Mouse (Mus musculus) neural tube, embryonic 11.5 days (tissue): ENCODE results near the gene Mmp24. TPM values are rescaled to one million over a fixed set of nuclear protein-coding genes. Genes with fewer than 3 reads are reported as not detected.

Experiments
- ATAC-seq: fragments of 200-750 bp; cut with Nextera tagmentation; 2 replicates; pipeline ENCODE4 v1.8.0; 2017; ENCODE audit warnings: moderate number of reproducible peaks, mild to moderate bottlenecking, moderate TSS enrichment, moderate library complexity; ENCODE audit not compliant: insufficient read depth, low FRiP score, low TSS enrichment
- DNase-seq: peaks from one replicate; pipeline ENCODE4 v3.0.0-alpha.2; 2015; ENCODE audit warnings: low spot score
- H3K27ac ChIP-seq: fragments of 300-500 bp; sonication (generic); 2 replicates; pipeline ENCODE4 v1.5.1; 2014; ENCODE audit warnings: low read depth, mild to moderate bottlenecking, low read length
- H3K27me3 ChIP-seq: fragments of 300-500 bp; sonication (generic); 2 replicates; pipeline ENCODE4 v1.6.1; 2014; ENCODE audit warnings: mild to moderate bottlenecking, low read length, mixed read lengths; ENCODE audit not compliant: control insufficient read depth, insufficient read depth
- H3K36me3 ChIP-seq: fragments of 300-500 bp; sonication (generic); 2 replicates; pipeline ENCODE4 v1.6.1; 2014; ENCODE audit warnings: mild to moderate bottlenecking, low read length, moderate library complexity, mixed read lengths; ENCODE audit not compliant: control insufficient read depth, insufficient read depth
- H3K4me1 ChIP-seq: fragments of 300-500 bp; sonication (generic); 2 replicates; pipeline ENCODE4 v1.6.1; 2014; ENCODE audit warnings: low read length, mixed read lengths; ENCODE audit not compliant: control insufficient read depth, insufficient read depth
- H3K4me2 ChIP-seq: fragments of 300-500 bp; sonication (generic); 2 replicates; pipeline ENCODE4 v1.6.1; 2014; ENCODE audit warnings: low read depth, mild to moderate bottlenecking, moderate library complexity
- H3K4me3 ChIP-seq: fragments of 300-500 bp; sonication (generic); 2 replicates; pipeline ENCODE4 v1.5.1; 2014; ENCODE audit warnings: low read depth, low read length
- H3K9ac ChIP-seq: fragments of 300-500 bp; sonication (generic); 2 replicates; pipeline ENCODE4 v1.6.1; 2014; ENCODE audit warnings: mild to moderate bottlenecking, low read length
- H3K9me3 ChIP-seq: fragments of 300-500 bp; sonication (generic); 2 replicates; pipeline ENCODE4 v1.6.1; 2016; ENCODE audit warnings: low read length; ENCODE audit not compliant: control insufficient read depth
- WGBS: fragments of 180-500 bp; shearing (Covaris S2); extraction: QIAGEN DNeasy Blood & Tissue Kit; methylation state at CpG from one replicate; pipeline ENCODE4 v1.1.7; 2014; 5-methylcytosine and 5-hydroxymethylcytosine counted together
- polyA plus RNA-seq: library from polyadenylated mRNA; unstranded; fragments of >200 nt; fragmentation: Nextera tagmentation; extraction: Ambion mirVana; gene quantifications from 2 replicates; pipeline ENCODE4 v1.2.1, GENCODE M21; 2014

The Mmp24 gene
- polyA plus RNA-seq, 1 experiment from 2014 or later: 5.7 TPM

- H3K4me3 ChIP-seq: no peak overlapping the region
- H3K27me3 ChIP-seq: no peaks in the 10 kb centered on the region
- DNase-seq (no peak), ATAC-seq (no peak)
- no peaks in the 10 kb centered on the region for H3K4me1 ChIP-seq
- 46% methylated on average over 9 of the region's 9 CpGs for WGBS
- no peak overlapping the region for H3K9ac ChIP-seq
- no peak overlapping the region for H3K27ac ChIP-seq
- H3K9me3 ChIP-seq: no peaks in the 10 kb centered on the region
- no peak overlapping the region for H3K4me2 ChIP-seq
- no peaks in the 10 kb centered on the region for H3K36me3 ChIP-seq
Measured at GRCm38 (mm10) chr2:155737803-155738202, 37.3 kb upstream of the Mmp24 start.

- no peaks in the 10 kb centered on the region for H3K27me3 ChIP-seq
- no peak overlapping the region for H3K9ac ChIP-seq
- H3K9me3 ChIP-seq: no peaks in the 10 kb centered on the region
- H3K36me3 ChIP-seq: no peaks in the 10 kb centered on the region
- no peak overlapping the region for H3K4me2 ChIP-seq
- DNase-seq (no peak), ATAC-seq (no peak)
- no peaks in the 10 kb centered on the region for H3K4me1 ChIP-seq
- H3K4me3 ChIP-seq: no peak overlapping the region
- 90% methylated on average over 11 of the region's 11 CpGs for WGBS
- no peak overlapping the region for H3K27ac ChIP-seq
Measured at GRCm38 (mm10) chr2:155742211-155742610, 32.9 kb upstream of the Mmp24 start.

- H3K27me3 ChIP-seq: no peaks in the 10 kb centered on the region
- no peak for ATAC-seq
- no peak for DNase-seq
- no peak overlapping the region for H3K4me2 ChIP-seq
- H3K9me3 ChIP-seq: no peaks in the 10 kb centered on the region
- H3K27ac ChIP-seq: no peak overlapping the region
- 84% methylated on average over 12 of the region's 12 CpGs for WGBS
- H3K36me3 ChIP-seq: no peaks in the 10 kb centered on the region
- no peaks in the 10 kb centered on the region for H3K4me1 ChIP-seq
- no peak overlapping the region for H3K4me3 ChIP-seq
- no peak overlapping the region for H3K9ac ChIP-seq
Measured at GRCm38 (mm10) chr2:155742931-155743337, 32.2 kb upstream of the Mmp24 start.

DNA sequence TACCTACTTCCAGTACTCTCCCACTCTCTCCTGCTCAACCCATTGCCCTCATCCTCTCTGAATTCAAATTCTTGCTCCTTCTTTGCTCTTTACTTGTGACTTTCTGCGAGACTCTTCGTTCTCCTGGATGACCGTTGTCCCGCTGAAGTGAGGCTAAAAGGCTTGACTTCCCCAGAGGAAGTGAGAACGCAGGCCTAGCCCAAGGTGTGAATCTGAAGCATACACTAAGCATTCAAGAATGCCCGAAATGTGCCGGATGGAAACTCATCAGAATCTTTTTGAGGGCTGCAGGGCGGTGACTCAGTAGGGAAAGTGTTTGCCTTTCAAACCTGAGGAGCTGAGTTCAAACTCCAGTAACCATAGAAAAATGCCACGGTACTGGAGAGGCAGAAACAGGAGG is 31.8 kb upstream of the Mmp24 start:
- Histone ChIP-seq H3K4me2 (no peak overlapping the region), H3K36me3 (no peaks in the 10 kb centered on the region), H3K27me3 (no peaks in the 10 kb centered on the region), H3K9ac (no peak overlapping the region), H3K4me3 (no peak overlapping the region), H3K9me3 (no peaks in the 10 kb centered on the region), H3K4me1 (no peaks in the 10 kb centered on the region), H3K27ac (no peak overlapping the region)
- WGBS: 84% methylated on average over 9 of the region's 9 CpGs
- no peak for ATAC-seq
- no peak for DNase-seq

DNA sequence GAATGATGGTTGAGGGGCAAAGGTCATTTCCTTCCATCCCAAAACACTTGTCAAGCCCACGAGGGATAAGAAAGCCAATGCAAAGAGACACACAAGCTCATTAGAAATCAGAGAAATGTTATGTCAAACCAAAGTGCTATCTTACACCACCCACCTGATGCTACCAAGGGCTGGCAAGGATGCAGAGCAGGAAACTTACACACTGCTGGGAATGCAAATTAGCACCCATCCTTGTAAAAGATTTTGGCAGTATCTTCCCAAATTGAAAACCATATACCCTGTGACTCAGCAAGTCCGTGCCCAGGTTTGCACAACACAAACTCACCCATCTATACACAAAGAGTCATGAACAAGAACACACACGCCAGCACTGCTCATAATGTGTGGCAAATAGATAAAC is 29.7 kb upstream of the Mmp24 start:
- Histone ChIP-seq H3K9me3 (no peaks in the 10 kb centered on the region), H3K4me3 (no peak overlapping the region)

GRCm38 (mm10) chr2:155749394-155749793 is 25.7 kb upstream of the Mmp24 start:
- Histone ChIP-seq H3K4me2 (no peak overlapping the region), H3K27ac (no peak overlapping the region), H3K4me1 (no peaks in the 10 kb centered on the region), H3K9ac (no peak overlapping the region), H3K4me3 (no peak overlapping the region), H3K36me3 (no peaks in the 10 kb centered on the region), H3K9me3 (no peaks in the 10 kb centered on the region), H3K27me3 (no peaks in the 10 kb centered on the region)
- ATAC-seq (no peak), DNase-seq (no peak)
- 88% methylated on average over 4 of the region's 4 CpGs for WGBS

More for the DNA sequence above, 29.7 kb upstream of the Mmp24 start:
- Histone ChIP-seq H3K27ac (no peak overlapping the region), H3K4me1 (no peaks in the 10 kb centered on the region), H3K27me3 (no peaks in the 10 kb centered on the region), H3K36me3 (no peaks in the 10 kb centered on the region), H3K4me2 (no peak overlapping the region), H3K9ac (no peak overlapping the region)
- ATAC-seq (no peak), DNase-seq (no peak)
- 71% methylated on average over 3 of the region's 3 CpGs for WGBS

DNA sequence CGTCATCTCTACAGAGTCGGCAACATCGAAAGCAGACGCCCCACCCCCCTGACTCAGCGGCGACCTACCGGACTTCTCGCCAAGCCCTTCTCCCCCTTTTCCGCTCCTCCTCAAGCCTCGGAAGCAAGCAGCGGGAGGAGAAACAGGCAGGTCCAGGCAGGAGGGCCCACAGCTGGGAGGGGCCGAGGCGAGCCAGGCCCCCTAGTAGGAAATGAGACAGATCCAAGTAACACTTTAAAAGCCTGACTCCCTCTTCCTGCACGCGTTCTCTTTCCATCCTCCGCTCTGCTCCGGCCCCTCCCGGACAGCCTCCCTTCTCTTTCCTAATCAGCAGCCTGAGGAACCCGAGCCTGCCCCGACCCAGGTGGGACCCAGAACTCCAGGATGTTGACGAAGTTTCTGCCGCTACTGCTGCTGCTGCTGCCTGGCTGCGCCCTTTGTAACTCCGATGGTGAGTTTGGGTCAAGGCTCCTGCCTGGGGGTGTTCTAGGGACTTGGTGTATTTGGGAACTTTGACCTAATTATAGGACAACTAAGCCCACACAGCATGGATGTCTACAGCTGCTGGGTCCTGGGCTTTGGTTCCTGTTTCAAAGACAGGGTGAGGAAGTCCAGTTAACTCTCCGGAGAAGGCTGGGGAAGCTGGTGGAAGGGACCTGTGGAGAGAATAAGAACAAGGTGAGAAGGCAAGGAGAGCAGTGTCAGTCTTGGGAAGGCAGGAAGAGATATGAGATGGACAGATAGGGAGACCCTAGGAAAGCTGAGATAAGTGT is 23.9 kb upstream of the Mmp24 start, which contains the start of gene Procr:
TSS of gene Procr (plus strand) at position 104 of the 773 bp plus-strand sequence.
- DNase-seq (peak; percentile 25), ATAC-seq (no peak)
- H3K9me3 ChIP-seq: no peaks in the 10 kb centered on the region
- no peaks in the 10 kb centered on the region for H3K4me1 ChIP-seq
- H3K27ac ChIP-seq: no peak within 1 kb of the TSS
- peak within 1 kb of the TSS; percentile 14 for H3K4me3 ChIP-seq
- WGBS: 3% methylated on average over 25 of the region's 25 CpGs
- peak within 1 kb of the TSS; percentile 38 for H3K4me2 ChIP-seq
- H3K36me3 ChIP-seq: no peaks in the 10 kb centered on the region
- H3K9ac ChIP-seq: peak within 1 kb of the TSS; percentile 47
- H3K27me3 ChIP-seq: no peaks in the 10 kb centered on the region

GRCm38 (mm10) chr2:155755746-155756145 is 19.4 kb upstream of the Mmp24 start:
- Histone ChIP-seq H3K36me3 (no peaks in the 10 kb centered on the region), H3K4me2 (no peak overlapping the region), H3K9ac (no peak overlapping the region), H3K27me3 (no peaks in the 10 kb centered on the region), H3K4me3 (no peak overlapping the region), H3K27ac (no peak overlapping the region), H3K9me3 (no peaks in the 10 kb centered on the region), H3K4me1 (no peaks in the 10 kb centered on the region)
- DNase-seq (peak; percentile 34), ATAC-seq (no peak)
- 0% methylated on average over 1 of the region's 1 CpGs for WGBS

- ATAC-seq: no peak
- no peak overlapping the region for H3K27ac ChIP-seq
- no peak for DNase-seq
- H3K9ac ChIP-seq: no peak overlapping the region
- no peaks in the 10 kb centered on the region for H3K27me3 ChIP-seq
- no peaks in the 10 kb centered on the region for H3K4me1 ChIP-seq
- 64% methylated on average over 14 of the region's 14 CpGs for WGBS
- H3K4me3 ChIP-seq: no peak overlapping the region
- H3K9me3 ChIP-seq: no peaks in the 10 kb centered on the region
- H3K36me3 ChIP-seq: no peaks in the 10 kb centered on the region
- no peak overlapping the region for H3K4me2 ChIP-seq
Measured at GRCm38 (mm10) chr2:155756855-155757566, 18.1 kb upstream of the Mmp24 start.
